25 mouse cellular contexts compared by ENCODE assay signal in genomic region chr8:75350141-75350540, GRCm38 (mm10). TPM values are rescaled to one million over a fixed set of nuclear protein-coding genes. Genes with fewer than 3 reads are reported as not detected.
"Had no signal": no experiment of that assay in that cellular context is flagged by ENCODE, and none has a peak within 500 bp of the region (broad histone marks: within the 10 kb centered on the region; RNA-seq: fewer than 3 reads in every experiment).

No protein-coding gene starts in this region.

- H3K4me3 ChIP-seq: heart, adult 2 months; heart, embryonic 13.5 days; heart, embryonic 15.5 days; hindbrain, embryonic 13.5 days; hindbrain, embryonic 15.5 days; limb, embryonic 13.5 days; limb, embryonic 15.5 days had no signal

- H3K4me1 ChIP-seq: heart, embryonic 13.5 days; heart, embryonic 15.5 days; hindbrain, embryonic 13.5 days; hindbrain, embryonic 15.5 days; limb, embryonic 13.5 days; limb, embryonic 15.5 days had no signal

- ATAC-seq: forebrain, postnatal 0 days; hindbrain, postnatal 0 days; intestine, embryonic 16.5 days had no signal

- H3K36me3 ChIP-seq: heart, embryonic 13.5 days; heart, embryonic 15.5 days; hindbrain, embryonic 13.5 days; hindbrain, embryonic 15.5 days; limb, embryonic 13.5 days; limb, embryonic 15.5 days had no signal

- H3K27me3 ChIP-seq: heart, embryonic 13.5 days; heart, embryonic 15.5 days; hindbrain, embryonic 13.5 days; hindbrain, embryonic 15.5 days; limb, embryonic 13.5 days; limb, embryonic 15.5 days had no signal

- H3K27ac ChIP-seq: heart, adult 2 months; heart, embryonic 13.5 days; heart, embryonic 15.5 days; hindbrain, embryonic 13.5 days; hindbrain, embryonic 15.5 days; hindbrain, postnatal 0 days; limb, embryonic 13.5 days; limb, embryonic 15.5 days; liver, embryonic 14.5 days had no signal

- H3K9ac ChIP-seq: forebrain, postnatal 0 days; heart, embryonic 13.5 days; heart, embryonic 15.5 days; hindbrain, embryonic 13.5 days; hindbrain, embryonic 15.5 days; limb, embryonic 13.5 days; limb, embryonic 15.5 days; liver, embryonic 14.5 days had no signal

- H3K9me3 ChIP-seq: heart, embryonic 13.5 days; heart, embryonic 15.5 days; hindbrain, embryonic 13.5 days; hindbrain, embryonic 15.5 days; limb, embryonic 13.5 days; limb, embryonic 15.5 days had no signal

- DNase-seq: forebrain, postnatal 0 days; gastrocnemius, postnatal 14 days; gastrocnemius, postnatal 36 days; heart, adult 11 months; heart, adult 2 months; heart, postnatal 14 days; heart, postnatal 36 days; kidney, adult 18-20 months; kidney, postnatal 25 days; layer of hippocampus, adult 9-11 months; layer of hippocampus, postnatal 36 days; left cerebral cortex, postnatal 4 days; lung, adult 18-20 months had no signal

- H3K4me2 ChIP-seq: heart, embryonic 11.5 days; heart, embryonic 13.5 days; heart, embryonic 15.5 days; hindbrain, embryonic 13.5 days; hindbrain, embryonic 15.5 days; limb, embryonic 13.5 days; limb, embryonic 15.5 days; liver, embryonic 11.5 days had no signal

RNA-seq across cellular contexts. Expression of gene Gm10358, which starts 56.2 kb away (rescaled TPM):
- polyA plus RNA-seq: hindbrain, embryonic 13.5 days; hindbrain, embryonic 15.5 days; hindbrain, postnatal 0 days; intestine, embryonic 14.5 days; liver, embryonic 11.5 days had no signal
